Mouse (Mus musculus) liver, postnatal 0 days (tissue): ENCODE measurements around the gene Ntrk2.

Experiments used
- CTCF ChIP-seq: sonication (generic); IDR thresholded peaks from 2 replicates; pipeline ENCODE4 v1.5.1; 2016; ENCODE audit warnings: antibody characterized with exemption, low read depth
- EP300 ChIP-seq: IDR thresholded peaks from 2 replicates; pipeline ENCODE4 v1.6.1; 2016; ENCODE audit warnings: antibody characterized with exemption, low read depth, mild to moderate bottlenecking

DNA sequence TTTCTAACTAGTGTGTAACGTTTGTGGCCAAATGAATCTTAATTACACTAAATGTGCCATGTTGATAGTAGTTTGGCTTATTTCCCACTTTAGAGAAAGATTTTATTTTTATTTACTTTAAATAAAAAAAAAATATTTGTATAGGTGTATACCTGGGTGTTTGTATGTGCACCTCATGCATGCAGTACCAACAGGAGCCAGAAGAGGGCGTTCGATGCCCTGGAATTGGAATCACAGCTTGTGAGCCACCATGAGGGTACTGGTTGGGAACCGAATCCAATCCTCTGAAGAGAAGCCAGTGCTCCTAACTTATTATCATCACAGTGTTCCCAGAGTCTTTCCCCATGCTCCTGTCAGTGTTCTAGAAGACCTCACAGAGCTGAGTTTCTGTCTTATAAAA is 42.2 kb downstream of the Ntrk2 start:
- TF ChIP-seq CTCF (peak; percentile 38), EP300 (no peak)
